Mouse (Mus musculus) testis, adult 2 months (tissue): Measurements from ENCODE around the gene Slamf8.

Experiments
- CTCF ChIP-seq: fragments of 200-500 bp; IDR thresholded peaks from 2 replicates; pipeline ENCODE4 v1.5.1; 2012; ENCODE audit warnings: low read depth, mild to moderate bottlenecking, inconsistent platforms, low read length, moderate library complexity; ENCODE audit not compliant: control insufficient read depth, insufficient read depth, insufficient replicate concordance
- POLR2A ChIP-seq: fragments of 200-500 bp; IDR thresholded peaks from 2 replicates; pipeline ENCODE4 v1.6.1; 2012; ENCODE audit warnings: low read depth, mild to moderate bottlenecking, inconsistent platforms, low read length, moderate library complexity; ENCODE audit not compliant: control insufficient read depth

- no peak for TF ChIP-seq POLR2A
- TF ChIP-seq CTCF, result no peak
Measured at GRCm38 (mm10) chr1:172552623-172553022, 37.7 kb downstream of the Slamf8 start.
